Mouse (Mus musculus): Measurements from ENCODE around the gene Fzd4. TPM values are rescaled to one million over a fixed set of nuclear protein-coding genes. Genes with fewer than 3 reads are reported as not detected.

The Fzd4 gene
- total RNA-seq, 1 experiment = 2.2 TPM

DNA sequence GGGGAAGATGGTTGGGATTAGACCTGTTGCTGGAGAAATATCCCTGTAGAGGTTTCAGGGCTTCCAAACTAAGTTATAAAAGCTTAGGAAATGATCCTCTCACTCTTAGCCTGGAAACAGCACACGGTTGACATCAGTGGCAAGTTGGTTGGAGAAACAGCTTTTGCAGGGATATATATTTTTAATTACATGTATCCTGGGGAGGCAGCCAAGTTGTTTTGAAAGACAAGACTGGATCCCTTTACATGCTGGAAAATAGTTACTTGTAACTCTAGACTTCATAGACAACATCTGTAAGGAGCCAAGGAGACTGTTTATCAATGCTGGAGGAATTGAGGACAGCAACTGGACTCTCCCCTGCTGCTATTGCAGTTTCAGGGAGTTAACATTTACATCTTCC is 1.9 kb downstream of the Fzd4 start:
- H3K36me3 ChIP-seq (ENCODE audit: control insufficient read depth, insufficient read depth, low read length, poor library complexity, severe bottlenecking) = no peaks in the 10 kb centered on the region
- in situ Hi-C loops (cut with MboI; ENCODE audit: low sequenced_read_pairs in 2 of 2, unreplicated experiment in 2 of 2) = loop anchor here (10.0 to 25.0 kb wide), 2 partner anchors 241 to 244 kb away; no protein-coding TSS in a partner anchor
- 0 out of 4 replicates have a peak, but pooled peaks cover 0 to 3% of the 10 kb centered on the region in 2 experiments for H3K4me1 ChIP-seq (ENCODE audit: control insufficient read depth in 2 of 2, insufficient read depth in 2 of 2, low read length in 2 of 2, poor library complexity in 1 of 2)
- TF ChIP-seq MAFK (IDR thresholded peaks at IDR 0.05; ENCODE audit: insufficient read depth, low read depth, low read length) = no peak
- no peak for TF ChIP-seq ZC3H11A (IDR thresholded peaks at IDR 0.05; ENCODE audit: borderline replicate concordance, low read depth, low read length)
- TF ChIP-seq HCFC1 (IDR thresholded peaks at IDR 0.05; ENCODE audit: borderline replicate concordance, insufficient read depth, low read length) = no peak
- no peak for TF ChIP-seq CHD2 (IDR thresholded peaks at IDR 0.05; ENCODE audit: low read depth, low read length)
- no peak for TF ChIP-seq ZNF384 (IDR thresholded peaks at IDR 0.05; ENCODE audit: low read depth, low read length)
- no peak overlapping the region for H3K27ac ChIP-seq (ENCODE audit: insufficient read depth, low read depth, low read length, poor library complexity, severe bottlenecking)
- H3K9ac ChIP-seq (ENCODE audit: insufficient read depth, low read depth, low read length, poor library complexity, severe bottlenecking) = no peak overlapping the region
- no peak overlapping the region for H3K4me3 ChIP-seq (ENCODE audit: insufficient read depth in 1 of 2, low read depth in 1 of 2, low read length in 2 of 2, poor library complexity in 1 of 2, severe bottlenecking in 1 of 2)
- H3K9me3 ChIP-seq (ENCODE audit: control insufficient read depth, insufficient read depth, low read depth, low read length) = no peaks in the 10 kb centered on the region
- DNase-seq (ENCODE audit: low read depth, low spot score) = no peak

DNA sequence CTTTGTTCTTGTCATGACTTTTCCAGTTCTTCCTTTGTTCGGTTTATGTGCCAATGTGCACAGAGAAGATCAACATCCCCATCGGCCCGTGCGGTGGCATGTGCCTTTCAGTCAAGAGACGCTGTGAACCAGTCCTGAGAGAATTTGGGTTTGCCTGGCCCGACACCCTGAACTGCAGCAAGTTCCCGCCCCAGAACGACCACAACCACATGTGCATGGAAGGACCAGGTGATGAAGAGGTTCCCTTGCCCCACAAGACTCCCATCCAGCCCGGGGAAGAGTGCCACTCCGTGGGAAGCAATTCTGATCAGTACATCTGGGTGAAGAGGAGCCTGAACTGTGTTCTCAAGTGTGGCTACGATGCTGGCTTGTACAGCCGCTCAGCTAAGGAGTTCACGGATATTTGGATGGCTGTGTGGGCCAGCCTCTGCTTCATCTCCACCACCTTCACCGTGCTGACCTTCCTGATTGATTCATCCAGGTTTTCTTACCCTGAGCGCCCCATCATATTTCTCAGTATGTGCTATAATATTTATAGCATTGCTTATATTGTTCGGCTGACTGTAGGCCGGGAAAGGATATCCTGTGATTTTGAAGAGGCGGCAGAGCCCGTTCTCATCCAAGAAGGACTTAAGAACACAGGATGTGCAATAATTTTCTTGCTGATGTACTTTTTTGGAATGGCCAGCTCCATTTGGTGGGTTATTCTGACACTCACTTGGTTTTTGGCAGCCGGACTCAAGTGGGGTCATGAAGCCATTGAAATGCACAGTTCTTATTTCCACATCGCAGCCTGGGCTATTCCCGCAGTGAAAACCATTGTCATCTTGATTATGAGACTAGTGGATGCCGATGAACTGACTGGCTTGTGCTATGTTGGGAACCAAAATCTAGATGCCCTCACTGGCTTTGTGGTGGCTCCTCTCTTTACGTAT is 3.1 kb downstream of the Fzd4 start:
- no peak for DNase-seq (ENCODE audit: low read depth, low spot score)
- 0 out of 4 replicates have a peak, but pooled peaks cover 0 to 3% of the 10 kb centered on the region in 2 experiments for H3K4me1 ChIP-seq (ENCODE audit: control insufficient read depth in 2 of 2, insufficient read depth in 2 of 2, low read length in 2 of 2, poor library complexity in 1 of 2)
- no peaks in the 10 kb centered on the region for H3K9me3 ChIP-seq (ENCODE audit: control insufficient read depth, insufficient read depth, low read depth, low read length)
- TF ChIP-seq ZC3H11A (IDR thresholded peaks at IDR 0.05; ENCODE audit: borderline replicate concordance, low read depth, low read length) (no peak), HCFC1 (IDR thresholded peaks at IDR 0.05; ENCODE audit: borderline replicate concordance, insufficient read depth, low read length) (no peak), ZNF384 (IDR thresholded peaks at IDR 0.05; ENCODE audit: low read depth, low read length) (no peak)
- in situ Hi-C loops (cut with MboI; ENCODE audit: low sequenced_read_pairs in 2 of 2, unreplicated experiment in 2 of 2) = loop anchor here (10.0 to 25.0 kb wide), 2 partner anchors 242 to 245 kb away; no protein-coding TSS in a partner anchor
- no peaks in the 10 kb centered on the region for H3K36me3 ChIP-seq (ENCODE audit: control insufficient read depth, insufficient read depth, low read length, poor library complexity, severe bottlenecking)
- no peak overlapping the region for H3K4me3 ChIP-seq (ENCODE audit: insufficient read depth in 1 of 2, low read depth in 1 of 2, low read length in 2 of 2, poor library complexity in 1 of 2, severe bottlenecking in 1 of 2)
- no peak overlapping the region for H3K27ac ChIP-seq (ENCODE audit: insufficient read depth, low read depth, low read length, poor library complexity, severe bottlenecking)
- no peak overlapping the region for H3K9ac ChIP-seq (ENCODE audit: insufficient read depth, low read depth, low read length, poor library complexity, severe bottlenecking)

DNA sequence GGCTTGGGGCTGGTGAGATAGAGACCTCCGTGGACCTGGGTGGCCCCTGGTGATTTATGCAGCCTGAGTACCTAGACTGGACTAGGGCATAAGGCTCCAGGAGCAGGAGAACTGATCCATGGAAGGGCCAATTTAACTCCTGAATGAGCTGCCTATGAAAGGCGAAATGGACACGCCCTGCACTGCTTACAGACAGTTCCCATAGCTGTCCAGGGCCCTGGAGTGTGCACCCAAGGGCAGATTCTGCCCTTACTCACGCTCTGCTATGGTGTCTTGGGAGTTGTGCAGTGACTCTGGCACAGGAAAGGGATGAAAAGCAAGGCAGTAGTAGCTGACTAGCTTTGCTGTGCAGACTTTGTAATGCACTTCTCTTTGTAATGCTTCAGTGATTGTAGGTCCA is 6.1 kb downstream of the Fzd4 start:
- DNase-seq (ENCODE audit: low read depth, low spot score) = no peak
- Histone ChIP-seq H3K36me3 (ENCODE audit: control insufficient read depth, insufficient read depth, low read length, poor library complexity, severe bottlenecking) (no peaks in the 10 kb centered on the region), H3K27ac (ENCODE audit: insufficient read depth, low read depth, low read length, poor library complexity, severe bottlenecking) (no peak overlapping the region), H3K4me1 (ENCODE audit: control insufficient read depth in 2 of 2, insufficient read depth in 2 of 2, low read length in 2 of 2, poor library complexity in 1 of 2) (no peaks in the 10 kb centered on the region), H3K9ac (ENCODE audit: insufficient read depth, low read depth, low read length, poor library complexity, severe bottlenecking) (no peak overlapping the region), H3K9me3 (ENCODE audit: control insufficient read depth, insufficient read depth, low read depth, low read length) (no peaks in the 10 kb centered on the region), H3K4me3 (ENCODE audit: insufficient read depth in 1 of 2, low read depth in 1 of 2, low read length in 2 of 2, poor library complexity in 1 of 2, severe bottlenecking in 1 of 2) (no peak overlapping the region)
- no peak for TF ChIP-seq ZNF384 (IDR thresholded peaks at IDR 0.05; ENCODE audit: low read depth, low read length)
- TF ChIP-seq HCFC1 (IDR thresholded peaks at IDR 0.05; ENCODE audit: borderline replicate concordance, insufficient read depth, low read length) = no peak
- TF ChIP-seq MAFK (IDR thresholded peaks at IDR 0.05; ENCODE audit: insufficient read depth, low read depth, low read length) = no peak
- no peak for TF ChIP-seq CHD2 (IDR thresholded peaks at IDR 0.05; ENCODE audit: low read depth, low read length)
- TF ChIP-seq ZC3H11A (IDR thresholded peaks at IDR 0.05; ENCODE audit: borderline replicate concordance, low read depth, low read length) = no peak
- in situ Hi-C loops (cut with MboI; ENCODE audit: low sequenced_read_pairs in 2 of 2, unreplicated experiment in 2 of 2) = loop anchor here in 1 of 2 experiments (25.0 kb wide), 1 partner anchor 248 kb away; no protein-coding TSS in a partner anchor

DNA sequence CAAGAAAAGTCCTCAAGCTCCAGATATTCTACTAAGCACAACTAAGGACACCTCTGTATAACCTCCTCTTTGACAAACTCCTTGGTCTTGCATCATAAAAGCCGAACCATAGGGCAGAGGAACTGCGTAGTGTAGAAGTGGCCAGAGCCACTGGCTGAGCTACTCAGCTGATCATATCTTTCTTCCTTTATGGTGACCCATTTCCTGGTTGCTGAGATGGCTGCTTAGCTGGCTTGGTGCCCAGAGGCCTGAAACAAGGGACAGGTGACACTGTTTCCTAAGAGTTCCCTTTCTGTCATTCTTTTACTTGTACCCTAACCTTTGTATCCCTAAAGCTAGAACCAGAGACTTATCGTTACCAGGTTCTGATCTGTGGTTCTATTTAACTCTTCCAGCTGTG is 7.2 kb downstream of the Fzd4 start:
- no peaks in the 10 kb centered on the region for H3K4me1 ChIP-seq (ENCODE audit: control insufficient read depth in 2 of 2, insufficient read depth in 2 of 2, low read length in 2 of 2, poor library complexity in 1 of 2)

More for the DNA sequence above, 7.2 kb downstream of the Fzd4 start:
- no peak overlapping the region for H3K27ac ChIP-seq (ENCODE audit: insufficient read depth, low read depth, low read length, poor library complexity, severe bottlenecking)
- H3K36me3 ChIP-seq (ENCODE audit: control insufficient read depth, insufficient read depth, low read length, poor library complexity, severe bottlenecking) = no peaks in the 10 kb centered on the region
- in situ Hi-C loops (cut with MboI; ENCODE audit: low sequenced_read_pairs in 2 of 2, unreplicated experiment in 2 of 2) = loop anchor here in 1 of 2 experiments (25.0 kb wide), 1 partner anchor 249 kb away; no protein-coding TSS in a partner anchor
- DNase-seq (ENCODE audit: low read depth, low spot score) = no peak
- H3K9ac ChIP-seq (ENCODE audit: insufficient read depth, low read depth, low read length, poor library complexity, severe bottlenecking) = no peak overlapping the region
- no peak for TF ChIP-seq HCFC1 (IDR thresholded peaks at IDR 0.05; ENCODE audit: borderline replicate concordance, insufficient read depth, low read length)
- no peak overlapping the region for H3K4me3 ChIP-seq (ENCODE audit: insufficient read depth in 1 of 2, low read depth in 1 of 2, low read length in 2 of 2, poor library complexity in 1 of 2, severe bottlenecking in 1 of 2)
- no peaks in the 10 kb centered on the region for H3K9me3 ChIP-seq (ENCODE audit: control insufficient read depth, insufficient read depth, low read depth, low read length)
